Mouse (Mus musculus): ENCODE results near the gene Kdm6b. TPM values are rescaled to one million over a fixed set of nuclear protein-coding genes. Genes with fewer than 3 reads are reported as not detected.
A peak's percentile ranks its signal among the peaks of the same experiment; 100 is the strongest.

Gene Kdm6b
- polyA plus RNA-seq, 1 experiment = 14.0 TPM

DNA sequence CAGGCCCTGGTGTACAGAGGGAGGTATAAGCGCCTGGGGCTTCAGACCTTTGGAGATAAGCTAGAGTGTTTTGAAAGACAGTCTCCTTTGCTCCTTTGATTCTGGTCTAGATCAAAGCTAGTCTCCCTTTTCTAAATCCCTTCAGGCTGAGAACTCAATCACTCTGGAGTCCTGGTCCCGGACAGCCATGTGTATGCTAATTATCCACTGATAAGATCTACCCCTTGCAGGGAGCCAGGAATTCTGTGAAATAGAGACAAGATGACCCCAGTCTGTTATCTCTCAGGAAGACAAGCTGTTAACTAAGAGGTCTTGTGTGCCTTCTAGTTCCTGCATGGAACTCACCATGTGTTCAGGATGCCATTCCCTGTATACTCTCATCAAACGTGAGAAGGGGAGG, 23.8 kb upstream of the Kdm6b start:
- Histone ChIP-seq H3K27me3 (ENCODE audit: control insufficient read depth, insufficient read depth, low read length) (no peaks in the 10 kb centered on the region), H3K4me1 (ENCODE audit: control insufficient read depth, insufficient read depth, low read length) (peaks cover under 1% of the 10 kb centered on the region; the same call in 1 of the 2 replicates), H3K27ac (ENCODE audit: insufficient read depth, low read length) (no peak overlapping the region), H3K4me3 (replicated peaks; ENCODE audit: insufficient read depth, low read depth, low read length) (no peak overlapping the region)
- WGBS = 72% methylated on average over 3 of the region's 3 CpGs
- no peak for DNase-seq
- TF ChIP-seq POLR2A (IDR thresholded peaks at IDR 0.05; ENCODE audit: borderline replicate concordance, insufficient read depth, low read length) (no peak), CTCF (IDR thresholded peaks at IDR 0.05; ENCODE audit: borderline replicate concordance, insufficient read depth, low read depth, low read length) (no peak)

DNA sequence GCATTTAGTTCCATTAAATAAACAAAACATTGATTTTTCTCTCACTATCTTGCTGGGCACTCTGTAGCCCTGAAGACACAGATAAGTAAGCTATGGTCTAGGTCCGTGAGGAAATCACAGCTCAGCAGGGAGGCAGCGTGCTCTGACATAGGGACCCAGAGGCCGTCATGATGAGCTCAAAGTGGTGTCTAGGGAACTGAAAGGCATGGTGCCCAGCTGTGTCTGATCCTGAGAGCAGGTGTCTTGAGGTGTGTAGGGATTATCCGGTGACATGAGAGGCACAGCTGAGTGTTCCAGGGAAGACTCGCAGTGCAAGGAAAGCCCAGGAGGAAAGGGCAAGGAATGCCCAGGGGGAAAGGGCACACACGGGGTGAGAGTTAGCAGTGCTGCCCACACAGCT, 19.7 kb upstream of the Kdm6b start:
- Histone ChIP-seq H3K4me3 (replicated peaks; ENCODE audit: insufficient read depth, low read depth, low read length) (no peak overlapping the region), H3K4me1 (ENCODE audit: control insufficient read depth, insufficient read depth, low read length) (peaks cover 3% of the 10 kb centered on the region; the same call in 1 of the 2 replicates), H3K27ac (ENCODE audit: insufficient read depth, low read length) (no peak overlapping the region), H3K27me3 (ENCODE audit: control insufficient read depth, insufficient read depth, low read length) (no peaks in the 10 kb centered on the region)
- no peak for DNase-seq
- WGBS = 65% methylated on average over 6 of the region's 6 CpGs
- TF ChIP-seq CTCF (IDR thresholded peaks at IDR 0.05; ENCODE audit: borderline replicate concordance, insufficient read depth, low read depth, low read length) (no peak), POLR2A (IDR thresholded peaks at IDR 0.05; ENCODE audit: borderline replicate concordance, insufficient read depth, low read length) (no peak)

DNA sequence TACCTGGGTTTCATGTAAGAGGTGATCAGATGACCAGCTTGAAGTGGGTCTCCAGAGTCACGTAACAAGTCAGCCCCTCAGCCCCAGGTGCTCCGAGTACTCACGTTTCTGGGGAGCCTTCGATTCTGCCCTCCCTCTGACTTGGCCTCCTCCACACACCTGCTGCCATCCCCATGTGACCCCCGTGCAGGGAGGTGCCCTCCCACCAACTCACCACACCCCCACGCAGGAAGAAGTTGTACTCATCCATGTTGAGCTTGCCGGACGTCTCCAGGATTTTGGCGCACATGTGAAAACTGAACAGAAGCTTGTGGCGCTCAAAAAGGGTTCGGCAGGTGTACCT, 19.1 kb upstream of the Kdm6b start:
- 47% methylated on average over 11 of the region's 11 CpGs for WGBS
- TF ChIP-seq POLR2A (IDR thresholded peaks at IDR 0.05; ENCODE audit: borderline replicate concordance, insufficient read depth, low read length) = no peak
- TF ChIP-seq CTCF (IDR thresholded peaks at IDR 0.05; ENCODE audit: borderline replicate concordance, insufficient read depth, low read depth, low read length) = no peak
- Histone ChIP-seq H3K27me3 (ENCODE audit: control insufficient read depth, insufficient read depth, low read length) (no peaks in the 10 kb centered on the region), H3K27ac (ENCODE audit: insufficient read depth, low read length) (no peak overlapping the region), H3K4me1 (ENCODE audit: control insufficient read depth, insufficient read depth, low read length) (peaks cover 3% of the 10 kb centered on the region; the same call in 1 of the 2 replicates), H3K4me3 (replicated peaks; ENCODE audit: insufficient read depth, low read depth, low read length) (no peak overlapping the region)
- peak in 1 of 2 experiments; percentile 30 for DNase-seq

DNA sequence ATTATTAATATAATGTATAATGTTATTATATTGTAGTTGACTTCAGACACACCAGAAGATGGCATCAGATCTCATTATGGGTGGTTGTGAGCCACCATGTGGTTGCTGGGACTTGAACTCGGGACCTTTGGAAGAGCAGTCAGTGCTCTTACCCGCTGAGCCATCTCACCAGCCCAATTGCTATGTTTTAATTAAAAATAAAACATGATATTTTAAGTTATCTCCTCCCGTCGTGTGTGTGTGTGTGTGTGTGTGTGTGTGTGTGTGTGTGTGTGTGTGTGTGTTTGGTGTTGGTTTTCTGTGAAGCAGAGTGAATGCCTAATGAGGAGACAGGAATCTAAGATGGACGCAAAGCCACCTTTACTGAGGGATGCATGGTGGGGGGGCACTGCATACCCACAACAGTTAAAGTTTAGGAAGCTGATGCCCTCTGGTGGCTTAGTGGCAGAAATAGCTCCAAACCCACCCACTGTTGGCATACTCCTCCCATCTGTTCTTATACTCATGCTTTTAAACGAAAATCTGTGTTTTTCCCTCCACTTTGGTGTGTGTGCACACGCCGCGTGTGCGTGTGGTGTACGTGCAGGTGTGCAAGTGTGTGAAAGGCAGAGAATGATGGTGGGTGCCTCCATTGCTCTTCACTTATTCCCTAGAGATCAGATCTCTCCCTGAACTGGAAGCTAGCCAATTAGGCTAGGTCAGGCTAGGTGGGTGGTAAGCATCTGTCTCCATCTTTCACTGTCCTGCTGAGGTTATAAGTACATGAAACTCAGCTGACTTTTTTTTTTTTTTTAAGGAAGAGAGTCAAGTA, 18.6 kb upstream of the Kdm6b start:
- Histone ChIP-seq H3K4me3 (replicated peaks; ENCODE audit: insufficient read depth, low read depth, low read length) (peak overlapping the region; percentile 25), H3K27ac (ENCODE audit: insufficient read depth, low read length) (no peak overlapping the region), H3K27me3 (ENCODE audit: control insufficient read depth, insufficient read depth, low read length) (no peaks in the 10 kb centered on the region), H3K4me1 (ENCODE audit: control insufficient read depth, insufficient read depth, low read length) (peaks cover 3% of the 10 kb centered on the region; the same call in 1 of the 2 replicates)
- TF ChIP-seq POLR2A (IDR thresholded peaks at IDR 0.05; ENCODE audit: borderline replicate concordance, insufficient read depth, low read length) (no peak), CTCF (IDR thresholded peaks at IDR 0.05; ENCODE audit: borderline replicate concordance, insufficient read depth, low read depth, low read length) (peak; percentile 92)
- WGBS = 22% methylated on average over 11 of the region's 11 CpGs
- DNase-seq = peak; percentile 81 to 89

DNA sequence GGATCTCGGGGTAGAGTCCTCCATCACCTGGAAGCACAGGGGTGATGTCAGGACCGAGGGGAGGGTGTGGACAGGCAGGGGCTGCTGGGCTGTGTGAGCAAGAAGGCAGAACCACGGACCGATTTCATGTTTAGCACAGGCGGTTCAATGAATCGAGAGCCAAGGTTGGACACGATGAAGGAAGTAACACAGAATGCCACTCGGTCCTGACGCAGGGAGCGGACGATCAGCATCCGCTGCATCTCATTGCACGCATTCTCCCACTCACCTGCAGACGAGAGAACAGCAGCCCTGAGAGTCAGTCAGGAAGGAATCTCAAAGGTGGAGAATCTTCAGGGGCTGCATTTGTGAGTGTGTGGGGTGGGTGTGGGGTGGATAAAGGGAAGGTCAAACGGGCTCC, 17.2 kb upstream of the Kdm6b start:
- peaks cover 3% of the 10 kb centered on the region; the same call in 1 of the 2 replicates for H3K4me1 ChIP-seq (ENCODE audit: control insufficient read depth, insufficient read depth, low read length)
- WGBS = 89% methylated on average over 15 of the region's 15 CpGs

DNA sequence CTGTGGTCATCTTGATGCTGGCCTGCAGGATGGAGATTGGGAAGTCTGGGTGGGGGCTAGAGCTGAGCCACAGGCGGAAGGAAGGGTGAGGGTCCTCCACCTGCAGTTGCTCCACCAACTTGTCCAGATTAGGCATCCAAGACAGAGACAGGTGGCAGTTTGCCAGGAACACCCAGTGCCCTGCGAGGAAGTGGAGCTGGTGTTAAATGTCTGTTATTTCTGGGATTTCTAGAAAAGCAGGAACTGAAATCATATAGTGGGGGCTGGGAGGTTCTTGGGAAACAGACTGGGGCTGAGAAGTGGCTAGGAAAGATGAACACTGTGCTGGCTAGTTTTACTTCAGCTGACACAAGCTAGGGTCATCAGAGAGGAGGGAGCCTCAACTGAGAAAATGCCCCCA, 15.8 kb upstream of the Kdm6b start:
- TF ChIP-seq CTCF (IDR thresholded peaks at IDR 0.05; ENCODE audit: borderline replicate concordance, insufficient read depth, low read depth, low read length) (no peak), POLR2A (IDR thresholded peaks at IDR 0.05; ENCODE audit: borderline replicate concordance, insufficient read depth, low read length) (no peak)
- WGBS = 22% methylated on average over 2 of the region's 2 CpGs
- no peak for DNase-seq
- Histone ChIP-seq H3K27me3 (ENCODE audit: control insufficient read depth, insufficient read depth, low read length) (no peaks in the 10 kb centered on the region), H3K4me1 (ENCODE audit: control insufficient read depth, insufficient read depth, low read length) (peaks cover 3% of the 10 kb centered on the region; the same call in 1 of the 2 replicates), H3K27ac (ENCODE audit: insufficient read depth, low read length) (no peak overlapping the region), H3K4me3 (replicated peaks; ENCODE audit: insufficient read depth, low read depth, low read length) (no peak overlapping the region)

More for the DNA sequence above, 17.2 kb upstream of the Kdm6b start:
- Histone ChIP-seq H3K27ac (ENCODE audit: insufficient read depth, low read length) (no peak overlapping the region), H3K27me3 (ENCODE audit: control insufficient read depth, insufficient read depth, low read length) (no peaks in the 10 kb centered on the region), H3K4me3 (replicated peaks; ENCODE audit: insufficient read depth, low read depth, low read length) (no peak overlapping the region)
- DNase-seq = no peak
- TF ChIP-seq POLR2A (IDR thresholded peaks at IDR 0.05; ENCODE audit: borderline replicate concordance, insufficient read depth, low read length) (no peak), CTCF (IDR thresholded peaks at IDR 0.05; ENCODE audit: borderline replicate concordance, insufficient read depth, low read depth, low read length) (no peak)

DNA sequence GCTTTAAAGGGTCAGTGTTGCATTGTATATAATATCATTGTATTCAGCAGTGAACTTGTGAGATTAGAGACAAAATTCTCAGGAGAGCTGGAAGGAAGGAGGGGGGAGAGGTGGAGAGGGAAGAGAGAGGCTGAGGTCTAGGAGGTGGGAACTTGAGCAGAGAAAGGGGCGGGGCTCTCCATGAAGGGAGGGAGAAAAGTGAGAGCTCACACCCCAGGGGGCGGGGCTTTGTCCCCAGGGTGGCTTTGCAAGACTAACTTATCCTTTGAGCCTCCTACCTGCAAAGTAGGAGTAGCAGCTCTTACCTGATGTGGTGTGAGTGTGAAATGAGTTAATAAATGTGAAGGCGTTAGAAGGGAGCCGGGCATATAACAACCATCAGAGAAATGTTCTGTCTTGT, 15.3 kb upstream of the Kdm6b start:
- WGBS = 50% methylated on average over 4 of the region's 4 CpGs
- DNase-seq = no peak
- no peaks in the 10 kb centered on the region for H3K27me3 ChIP-seq (ENCODE audit: control insufficient read depth, insufficient read depth, low read length)
- TF ChIP-seq POLR2A (IDR thresholded peaks at IDR 0.05; ENCODE audit: borderline replicate concordance, insufficient read depth, low read length) = no peak
- no peak for TF ChIP-seq CTCF (IDR thresholded peaks at IDR 0.05; ENCODE audit: borderline replicate concordance, insufficient read depth, low read depth, low read length)
- peaks cover 3% of the 10 kb centered on the region; the same call in 1 of the 2 replicates for H3K4me1 ChIP-seq (ENCODE audit: control insufficient read depth, insufficient read depth, low read length)
- H3K27ac ChIP-seq (ENCODE audit: insufficient read depth, low read length) = no peak overlapping the region
- no peak overlapping the region for H3K4me3 ChIP-seq (replicated peaks; ENCODE audit: insufficient read depth, low read depth, low read length)

DNA sequence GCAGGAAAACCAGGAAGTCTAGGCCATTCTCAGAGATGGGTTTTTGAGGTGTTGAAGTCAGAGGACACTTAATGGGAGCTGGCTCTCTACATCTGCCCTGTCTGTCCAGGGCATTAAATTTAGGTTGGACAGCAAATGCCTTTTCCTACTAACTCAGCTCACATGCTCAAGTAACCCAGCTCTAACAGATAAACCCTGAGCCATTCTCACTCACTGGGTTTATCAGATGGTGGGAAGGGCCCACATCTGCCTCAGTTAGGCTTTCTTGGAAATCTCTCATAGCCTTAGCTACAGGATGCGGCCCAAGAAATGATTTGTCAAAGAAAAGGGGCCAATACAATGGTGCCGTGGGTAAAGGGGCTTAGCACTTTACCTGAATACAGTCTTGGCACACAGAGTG, 12.8 kb upstream of the Kdm6b start:
- Histone ChIP-seq H3K4me1 (ENCODE audit: control insufficient read depth, insufficient read depth, low read length) (no peaks in the 10 kb centered on the region), H3K27ac (ENCODE audit: insufficient read depth, low read length) (no peak overlapping the region), H3K27me3 (ENCODE audit: control insufficient read depth, insufficient read depth, low read length) (no peaks in the 10 kb centered on the region), H3K4me3 (replicated peaks; ENCODE audit: insufficient read depth, low read depth, low read length) (no peak overlapping the region)
- WGBS = 78% methylated on average over 2 of the region's 2 CpGs
- no peak for DNase-seq
- TF ChIP-seq CTCF (IDR thresholded peaks at IDR 0.05; ENCODE audit: borderline replicate concordance, insufficient read depth, low read depth, low read length) (no peak), POLR2A (IDR thresholded peaks at IDR 0.05; ENCODE audit: borderline replicate concordance, insufficient read depth, low read length) (no peak)

Data from cerebellum, adult 2 months (tissue).